Mouse (Mus musculus) neural tube, embryonic 15.5 days (tissue): Measurements from ENCODE around the gene Nudt3. TPM values are rescaled to one million over a fixed set of nuclear protein-coding genes. Genes with fewer than 3 reads are reported as not detected.

Experiments
- ATAC-seq: fragments of 200-750 bp; cut with Nextera tagmentation; 2 replicates; pipeline ENCODE4 v1.8.0; 2017; ENCODE audit warnings: mild to moderate bottlenecking, moderate TSS enrichment, moderate library complexity; ENCODE audit not compliant: low FRiP score
- H3K27ac ChIP-seq: fragments of 300-500 bp; sonication (generic); replicated peaks from 2 replicates; pipeline ENCODE4 v1.5.1; 2015; ENCODE audit warnings: mild to moderate bottlenecking, inconsistent platforms
- H3K27me3 ChIP-seq: fragments of 300-500 bp; sonication (generic); replicated peaks from 2 replicates; pipeline ENCODE4 v1.6.1; 2015; ENCODE audit warnings: inconsistent platforms
- H3K36me3 ChIP-seq: fragments of 300-500 bp; sonication (generic); 2 replicates; pipeline ENCODE4 v1.6.1; 2015; ENCODE audit warnings: inconsistent platforms
- H3K4me1 ChIP-seq: fragments of 300-500 bp; sonication (generic); 2 replicates; pipeline ENCODE4 v1.6.1; 2015; ENCODE audit warnings: inconsistent platforms
- H3K4me2 ChIP-seq: fragments of 300-500 bp; sonication (generic); 2 replicates; pipeline ENCODE4 v1.6.1; 2015; ENCODE audit warnings: inconsistent platforms, mild to moderate bottlenecking, moderate library complexity
- H3K4me3 ChIP-seq: fragments of 300-500 bp; sonication (generic); replicated peaks from 2 replicates; pipeline ENCODE4 v1.5.1; 2015; ENCODE audit warnings: mild to moderate bottlenecking, inconsistent platforms
- H3K9ac ChIP-seq: fragments of 300-500 bp; sonication (generic); replicated peaks from 2 replicates; pipeline ENCODE4 v1.6.1; 2015; ENCODE audit warnings: mild to moderate bottlenecking, inconsistent platforms
- H3K9me3 ChIP-seq: fragments of 300-500 bp; sonication (generic); replicated peaks from 2 replicates; pipeline ENCODE4 v1.6.1; 2016; ENCODE audit warnings: inconsistent platforms
- WGBS: fragments of 180-500 bp; shearing (Covaris S2); methylation state at CpG from one replicate; pipeline ENCODE4 v1.1.7; 2015; ENCODE audit warnings: mixed read lengths; 5-methylcytosine and 5-hydroxymethylcytosine counted together
- polyA plus RNA-seq: library from polyadenylated mRNA; unstranded; fragments of >200 nt; fragmentation: Nextera tagmentation; extraction: Ambion mirVana; gene quantifications from 2 replicates; pipeline ENCODE4 v1.2.1, GENCODE M21; 2015

Gene Nudt3
- polyA plus RNA-seq, 1 experiment from 2014 or later, result 253 TPM

DNA sequence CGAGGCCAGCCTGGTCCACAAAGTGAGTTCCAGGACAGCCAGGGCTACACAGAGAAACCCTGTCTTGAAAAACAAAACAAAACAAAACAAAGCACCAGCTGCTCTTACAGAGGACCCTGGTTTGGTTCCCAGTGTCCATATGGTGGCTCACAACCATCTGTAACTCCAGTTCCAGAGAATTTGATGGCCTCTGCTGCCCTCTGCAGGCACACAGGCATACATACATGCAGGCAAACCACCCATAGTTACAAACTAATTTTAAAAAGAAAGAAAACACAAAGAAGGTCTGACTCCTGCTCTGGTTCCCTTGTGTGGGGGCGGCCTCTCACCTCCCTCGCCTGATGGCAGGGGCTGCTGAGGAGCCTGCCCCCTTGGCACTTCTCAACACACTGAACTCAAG lies 89.9 kb downstream of the Nudt3 start:
- no peak for ATAC-seq
- WGBS, result 89% methylated on average over 3 of the region's 3 CpGs
- no peak overlapping the region for H3K4me2 ChIP-seq

DNA sequence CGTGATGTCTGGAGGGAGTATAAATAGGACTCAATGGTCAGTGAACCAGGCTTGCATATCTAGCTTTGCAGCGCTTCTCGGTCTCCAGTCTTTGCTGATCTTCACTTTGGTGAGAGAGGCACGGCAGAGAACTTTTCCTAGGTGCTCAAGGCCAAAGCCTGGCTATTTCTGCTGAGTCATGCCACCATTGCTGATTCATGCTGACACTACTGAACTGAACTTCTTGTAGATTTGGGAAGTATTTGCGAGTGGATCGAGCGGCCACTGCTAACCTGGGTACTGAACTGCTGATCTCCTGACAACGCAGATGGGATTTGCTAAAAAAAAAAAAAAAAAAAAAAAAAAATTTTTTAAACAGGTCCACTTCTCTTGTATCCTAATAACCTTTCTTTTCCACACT lies 91.2 kb downstream of the Nudt3 start:
- Histone ChIP-seq H3K4me1 (peaks cover 2% of the 10 kb centered on the region; the same call in 1 of the 2 replicates), H3K27ac (no peak overlapping the region), H3K27me3 (no peaks in the 10 kb centered on the region), H3K9ac (no peak overlapping the region), H3K36me3 (no peaks in the 10 kb centered on the region), H3K9me3 (no peaks in the 10 kb centered on the region), H3K4me2 (no peak overlapping the region), H3K4me3 (no peak overlapping the region)
- ATAC-seq, result no peak
- 93% methylated on average over 8 of the region's 8 CpGs for WGBS

More for the DNA sequence above, 89.9 kb downstream of the Nudt3 start:
- H3K9me3 ChIP-seq, result no peaks in the 10 kb centered on the region
- H3K36me3 ChIP-seq, result no peaks in the 10 kb centered on the region
- H3K4me3 ChIP-seq, result no peak overlapping the region
- H3K4me1 ChIP-seq, result peaks cover 2% of the 10 kb centered on the region; the same call in 1 of the 2 replicates
- no peak overlapping the region for H3K9ac ChIP-seq
- H3K27ac ChIP-seq, result no peak overlapping the region
- no peaks in the 10 kb centered on the region for H3K27me3 ChIP-seq

Other genes with a start within 250 kb of the Nudt3 start
- gene Grm4, start 102.1 kb downstream of the Nudt3 start, polyA plus RNA-seq, result 9.7 and 10.1 TPM in 2 replicates
- 129 and 207 TPM in 2 replicates for gene Hmga1, start 67.0 kb downstream of the Nudt3 start, polyA plus RNA-seq
- gene AI413582, start 57.7 kb downstream of the Nudt3 start, polyA plus RNA-seq, result 70.8 and 74.9 TPM in 2 replicates
- gene RPS10-NUDT3, start 11.7 kb upstream of the Nudt3 start, polyA plus RNA-seq, result not detected in 2 replicates
- gene Rps10, start 13.2 kb upstream of the Nudt3 start, polyA plus RNA-seq, result 483 and 558 TPM in 2 replicates
- gene Pacsin1, start 32.0 kb upstream of the Nudt3 start, polyA plus RNA-seq, result 62.6 and 66.7 TPM in 2 replicates
- gene Spdef, start 105.5 kb upstream of the Nudt3 start, polyA plus RNA-seq, result 0.92 and 1.9 TPM in 2 replicates
- gene D17Wsu92e, start 197.2 kb upstream of the Nudt3 start, polyA plus RNA-seq, result 9.3 and 12.2 TPM in 2 replicates
- 211 and 227 TPM in 2 replicates for gene Snrpc, start 214.7 kb upstream of the Nudt3 start, polyA plus RNA-seq
- 6.0 and 6.1 TPM in 2 replicates for gene Uhrf1bp1, start 232.9 kb upstream of the Nudt3 start, polyA plus RNA-seq